Mouse (Mus musculus) NIH3T3 (cell line): ENCODE data around the gene Inka1.

ENCODE experiments used
- DNase-seq: peaks from one replicate; pipeline ENCODE4 v3.0.0-alpha.2; 2012; ENCODE audit warnings: low read depth

The Inka1 gene

GRCm38 (mm10) chr9:107983421-107983890 lies 2.2 kb downstream of the Inka1 start:
- DNase-seq: peak; percentile 59

- DNase-seq: peak; percentile 32
Observed at GRCm38 (mm10) chr9:107982681-107983346, 2.9 kb downstream of the Inka1 start, which contains the start of gene Gm20661. Gm20661 (plus strand) TSS chr9:107983058.

GRCm38 (mm10) chr9:107981684-107982605 lies 3.7 kb downstream of the Inka1 start:
- DNase-seq: peak; percentile 56

- no peak for DNase-seq
Observed at GRCm38 (mm10) chr9:107978815-107979214, 6.9 kb downstream of the Inka1 start.

GRCm38 (mm10) chr9:107975399-107976386 lies 10.0 kb downstream of the Inka1 start, which contains the start of gene Uba7:
Uba7 (plus strand) TSS chr9:107975505.
- DNase-seq: peak; percentile 72

GRCm38 (mm10) chr9:107974491-107975171 lies 11.0 kb downstream of the Inka1 start:
- DNase-seq: peak; percentile 16

GRCm38 (mm10) chr9:107971690-107972541 lies 13.8 kb downstream of the Inka1 start:
- no peak for DNase-seq

- no peak for DNase-seq
Observed at GRCm38 (mm10) chr9:107970311-107970710, 15.4 kb downstream of the Inka1 start.

GRCm38 (mm10) chr9:107968531-107968930 lies 17.1 kb downstream of the Inka1 start:
- no peak for DNase-seq

GRCm38 (mm10) chr9:107967437-107967836 lies 18.2 kb downstream of the Inka1 start:
- no peak for DNase-seq

GRCm38 (mm10) chr9:107966676-107967075 lies 19.0 kb downstream of the Inka1 start:
- no peak for DNase-seq

- DNase-seq: no peak
Observed at GRCm38 (mm10) chr9:107964681-107965080, 21.0 kb downstream of the Inka1 start.

GRCm38 (mm10) chr9:107963700-107964099 lies 22.0 kb downstream of the Inka1 start:
- DNase-seq: peak; percentile 93

GRCm38 (mm10) chr9:107962916-107963315 lies 22.8 kb downstream of the Inka1 start:
- no peak for DNase-seq

- DNase-seq: peak; percentile 83
Observed at GRCm38 (mm10) chr9:107961881-107962280, 23.8 kb downstream of the Inka1 start.

GRCm38 (mm10) chr9:107961351-107961762 lies 24.3 kb downstream of the Inka1 start:
- DNase-seq: no peak

- DNase-seq: no peak
Observed at GRCm38 (mm10) chr9:107960928-107961327, 24.8 kb downstream of the Inka1 start.

- DNase-seq: no peak
Observed at GRCm38 (mm10) chr9:107959896-107960295, 25.8 kb downstream of the Inka1 start.

- no peak for DNase-seq
Observed at GRCm38 (mm10) chr9:107957141-107957540, 28.5 kb downstream of the Inka1 start.
